In the genomic region with DNA sequence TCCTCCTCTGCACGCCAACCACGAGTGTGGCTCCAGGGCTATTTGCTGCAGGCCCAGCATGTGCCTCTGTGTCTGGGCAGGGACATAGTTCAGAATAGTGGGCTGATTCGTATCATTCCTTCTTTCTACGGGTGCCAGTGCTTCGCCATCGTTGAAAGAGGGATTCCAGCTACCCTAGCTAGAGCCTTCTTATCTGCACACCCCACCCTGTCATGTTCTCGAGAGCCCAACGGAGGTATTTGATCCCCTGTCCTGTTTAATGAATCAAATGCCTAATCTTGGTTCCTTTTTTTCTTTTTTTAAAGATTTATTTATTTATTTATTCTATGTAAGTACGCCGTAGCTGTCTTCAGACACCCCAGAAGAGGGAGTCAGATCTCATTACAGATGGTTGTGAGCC, we compare ENCODE assay signal across 16 mouse cellular contexts.
"Had no signal": no experiment of that assay in that cellular context is flagged by ENCODE, and none has a peak within 500 bp of the region (broad histone marks: within the 10 kb centered on the region; RNA-seq: fewer than 3 reads in every experiment).

No protein-coding gene starts in this region.

- H3K9ac ChIP-seq: limb, embryonic 15.5 days; lung, embryonic 14.5 days; midbrain, embryonic 13.5 days had no signal

- H3K27ac ChIP-seq: limb, embryonic 15.5 days; macrophage had no signal

- H3K4me3 ChIP-seq: limb, embryonic 15.5 days; midbrain, embryonic 13.5 days; myocyte had no signal

- H3K36me3 ChIP-seq: midbrain, embryonic 13.5 days had no signal

- H3K27me3 ChIP-seq: limb, embryonic 15.5 days; midbrain, embryonic 13.5 days had no signal

- ATAC-seq: hindbrain, embryonic 16.5 days; inflammation-experienced regulatory T-cells, adult 6 months; intestine, postnatal 0 days; midbrain, embryonic 13.5 days had no signal

- H3K4me2 ChIP-seq: limb, embryonic 15.5 days; lung, embryonic 14.5 days; midbrain, embryonic 13.5 days had no signal

- DNase-seq: kidney, adult 8-10 months; kidney, postnatal 36 days; lung, embryonic 14.5 days; lung, postnatal 10 days; retina, postnatal 1 day; right cerebral cortex, postnatal 4 days; spleen, adult 18-20 months; thymus, adult 18-20 months; thymus, postnatal 36 days had no signal

- H3K9me3 ChIP-seq: limb, embryonic 15.5 days; midbrain, embryonic 13.5 days had no signal
